Mouse (Mus musculus): ENCODE measurements at regions not wholly inside any gene's neighbourhood (a gene's known extent, or its start where the extent isn't known, plus 50 kb on each side); places are given as distances from the start of the nearest gene placed in this dataset.

- no peak for ATAC-seq (replicated peaks; ENCODE audit: poor library complexity, severe bottlenecking)
These were observed 2724.2 kb upstream of the Lrrc6 start for GRCm38 (mm10) chr15:69224619-69225587.

DNA sequence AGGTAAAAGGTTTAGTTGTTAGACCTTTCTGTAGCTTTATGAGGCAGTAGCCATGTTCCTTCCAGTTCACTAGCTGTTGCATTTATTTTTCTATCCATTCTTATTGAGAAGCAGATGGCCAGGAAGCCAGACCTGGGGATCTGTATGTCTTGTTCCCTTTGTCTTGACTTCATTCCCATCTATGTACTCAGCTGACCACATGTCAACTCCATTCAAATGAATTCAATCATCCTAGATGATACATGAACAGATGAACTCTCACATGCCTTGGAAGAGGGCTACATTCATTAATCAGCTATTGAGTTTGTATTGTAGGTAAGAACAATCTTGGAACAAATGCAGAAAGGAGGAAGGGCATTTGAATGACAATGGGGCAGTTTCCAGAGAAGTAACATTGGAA lies 2722.7 kb upstream of the Lrrc6 start:
- no peak for ATAC-seq (replicated peaks; ENCODE audit: poor library complexity, severe bottlenecking)

DNA sequence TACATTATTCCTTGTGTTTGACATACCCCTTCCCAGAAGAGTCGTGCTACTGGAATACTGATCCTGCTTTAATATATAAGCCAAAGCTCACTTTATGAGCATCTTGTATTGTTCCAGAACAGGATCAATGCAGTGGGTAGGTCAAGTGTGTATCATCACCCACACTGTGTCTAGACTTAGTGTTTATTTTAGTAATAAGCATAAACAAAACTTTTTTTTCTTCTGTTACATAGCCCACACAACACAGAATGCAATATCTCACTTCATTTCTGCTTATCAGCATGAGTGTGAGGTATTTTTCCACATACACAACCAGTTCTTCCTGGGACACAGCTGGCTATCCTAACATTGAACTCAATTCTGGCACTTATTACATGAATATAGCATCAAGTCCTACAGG lies 2721.7 kb upstream of the Lrrc6 start:
- no peak for ATAC-seq (replicated peaks; ENCODE audit: poor library complexity, severe bottlenecking)
